Mouse (Mus musculus) layer of hippocampus, adult 2 months (tissue): ENCODE measurements at regions not wholly inside any gene's neighbourhood (a gene's known extent, or its start where the extent isn't known, plus 50 kb on each side); places are given as distances from the start of the nearest gene placed in this dataset.

Experiments used
- DNase-seq, 2 experiments: peaks; one replicate each; pipeline ENCODE4 v3.0.0; 2022; ENCODE audit warnings: low spot score in 2 of 2
- H3K27ac ChIP-seq: fragments of 200-600 bp; 2 replicates; pipeline ENCODE4 v1.8.1; 2022
- H3K4me3 ChIP-seq: fragments of 200-600 bp; 2 replicates; pipeline ENCODE4 v1.8.1; 2022; ENCODE audit warnings: mild to moderate bottlenecking
- CTCF ChIP-seq: fragments of 200-600 bp; conservative IDR thresholded peaks from 2 replicates; pipeline ENCODE4 v1.8.1; 2022; ENCODE audit warnings: antibody characterized with exemption, mild to moderate bottlenecking, moderate library complexity

- no peak for TF ChIP-seq CTCF
- H3K27ac ChIP-seq: peak overlapping the region; percentile 88
- peak overlapping the region; percentile 6; the same call in 1 of the 2 replicates for H3K4me3 ChIP-seq
- no peak for DNase-seq
Measured at GRCm38 (mm10) chr11:117598170-117598583, 55.9 kb upstream of the Tnrc6c start.

- Histone ChIP-seq H3K27ac (peak overlapping the region; percentile 88), H3K4me3 (peak overlapping the region; percentile 51)
- TF ChIP-seq CTCF: no peak
- DNase-seq: no peak
Measured at GRCm38 (mm10) chr11:117598610-117599009, 55.5 kb upstream of the Tnrc6c start.

DNA sequence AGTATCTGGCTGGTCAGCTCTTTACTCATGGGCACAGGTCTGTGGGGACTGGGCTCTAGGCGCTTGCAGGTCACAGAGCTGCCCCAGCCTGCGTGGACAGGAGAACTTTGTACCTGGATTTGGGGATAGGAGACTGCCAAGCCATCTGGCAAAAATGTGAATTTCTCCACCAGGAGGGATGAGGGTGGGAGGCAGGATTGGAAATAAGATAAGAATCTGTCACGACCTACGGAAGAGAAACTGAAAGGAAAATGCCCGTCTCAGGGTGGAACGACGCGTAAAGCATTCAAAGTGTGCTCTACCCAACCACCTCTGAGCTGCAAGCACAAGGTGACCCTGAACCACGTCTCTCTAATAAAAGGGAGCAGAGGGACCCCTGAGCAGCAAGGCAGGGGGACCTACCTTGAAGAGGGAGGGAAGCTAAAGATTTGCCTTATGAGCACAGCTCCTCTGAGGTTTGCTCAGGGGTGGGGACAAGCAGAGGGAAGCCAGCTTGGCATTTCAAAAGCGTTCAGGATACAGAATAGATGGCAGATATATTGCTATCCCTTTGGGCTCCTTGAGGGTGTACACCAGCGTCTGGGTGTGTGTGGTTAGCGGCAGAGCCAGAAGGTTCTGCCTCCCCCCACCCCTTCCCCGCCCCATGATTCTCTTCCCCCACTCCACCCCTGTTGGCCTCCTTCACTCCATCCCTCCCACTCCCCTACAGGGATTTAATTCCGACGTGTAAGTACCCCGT lies 54.9 kb upstream of the Tnrc6c start:
- H3K4me3 ChIP-seq: peak overlapping the region; percentile 51
- DNase-seq: no peak
- no peak for TF ChIP-seq CTCF
- peak overlapping the region; percentile 88 for H3K27ac ChIP-seq

DNA sequence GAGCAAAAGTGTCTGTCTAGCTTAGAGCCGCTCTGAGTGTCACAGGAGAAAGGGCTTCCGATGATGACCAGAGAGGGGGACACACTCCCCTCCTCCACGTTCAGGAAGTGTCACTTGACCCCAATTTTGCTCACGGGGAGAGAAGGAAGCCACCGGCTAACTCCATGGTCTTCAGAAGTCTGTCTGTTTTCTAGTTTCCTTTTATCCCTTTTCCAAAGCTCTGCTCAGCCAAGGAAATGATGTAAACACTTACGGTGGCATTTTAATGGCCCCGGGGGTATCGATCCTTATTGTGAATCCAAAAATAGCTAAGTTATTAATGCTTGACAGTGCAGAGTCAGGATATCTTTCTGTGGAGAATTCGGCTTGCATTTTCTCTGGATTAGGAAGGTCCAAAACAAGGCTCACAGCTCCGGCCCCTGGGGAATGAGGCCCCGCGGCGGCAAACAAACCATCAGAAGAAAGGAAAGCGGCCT lies 54.3 kb upstream of the Tnrc6c start:
- TF ChIP-seq CTCF: 0 out of 2 replicates have a peak, but pooled peaks have one; percentile 2
- Histone ChIP-seq H3K27ac (peak overlapping the region; percentile 88), H3K4me3 (peak overlapping the region; percentile 51; the same call in 1 of the 2 replicates)
- DNase-seq: no peak

DNA sequence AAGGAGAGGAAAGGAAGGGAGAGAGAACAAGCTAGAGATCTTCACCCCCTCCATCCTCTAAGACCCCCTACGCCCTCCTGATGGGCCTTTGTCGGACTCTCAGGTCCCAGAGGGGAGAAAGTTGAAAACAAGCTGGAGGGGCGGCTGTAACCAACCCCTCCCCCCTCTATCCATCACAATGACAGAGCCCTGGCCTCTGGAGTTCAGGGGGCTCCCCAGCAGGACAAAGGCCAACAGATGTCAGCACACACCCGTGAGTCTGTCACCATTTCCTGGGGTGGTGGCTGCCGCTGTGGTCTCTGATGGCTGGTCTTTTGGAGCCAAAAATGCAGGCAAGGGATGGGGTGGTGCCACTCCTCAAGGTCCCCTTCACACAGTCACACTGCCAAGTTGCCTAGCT lies 52.9 kb upstream of the Tnrc6c start:
- TF ChIP-seq CTCF: no peak
- H3K27ac ChIP-seq: no peak overlapping the region

DNA sequence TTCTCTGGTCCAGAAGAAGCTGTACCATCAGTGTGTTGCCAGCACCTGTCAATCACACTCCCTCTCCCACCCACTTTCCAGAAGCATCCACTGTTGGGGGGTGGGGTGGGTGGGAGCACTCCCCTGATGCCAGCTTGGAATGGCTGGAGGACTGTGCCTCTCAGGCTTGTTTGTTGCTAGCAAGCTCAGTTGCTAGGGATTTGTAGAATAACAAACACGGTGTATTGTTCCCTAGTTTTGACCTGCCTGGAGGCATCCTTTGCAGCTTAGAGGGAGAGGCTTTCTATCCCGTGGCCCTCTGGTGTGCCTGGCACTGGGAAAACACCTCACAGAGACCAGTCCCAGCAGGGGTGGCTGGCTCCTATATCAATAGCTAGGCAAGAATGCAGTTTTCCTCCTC lies 50.1 kb upstream of the Tnrc6c start:
- TF ChIP-seq CTCF: no peak
- no peak for DNase-seq
- H3K4me3 ChIP-seq: no peak overlapping the region

More for the DNA sequence above, 52.9 kb upstream of the Tnrc6c start:
- H3K4me3 ChIP-seq: no peak overlapping the region
- DNase-seq: no peak

More for the DNA sequence above, 50.1 kb upstream of the Tnrc6c start:
- peak overlapping the region; percentile 86 for H3K27ac ChIP-seq
